Mouse (Mus musculus): ENCODE results near the gene Trpm6. TPM values are rescaled to one million over a fixed set of nuclear protein-coding genes. Genes with fewer than 3 reads are reported as not detected.
A peak's percentile ranks its signal among the peaks of the same experiment; 100 is the strongest.

The Trpm6 gene
- total and polyA plus RNA-seq, 3 experiments, result 0.05 TPM; not detected in 2

GRCm38 (mm10) chr19:18716374-18716773, 33.4 kb upstream of the Trpm6 start:
- TF ChIP-seq POLR2AphosphoS5 (IDR thresholded peaks at IDR 0.05; ENCODE audit: insufficient replicate concordance, low read depth, low read length) (no peak), CTCF (IDR thresholded peaks at IDR 0.05; ENCODE audit: low read depth, low read length) (peak; percentile 80), GATA1 (IDR thresholded peaks at IDR 0.05; ENCODE audit: borderline replicate concordance, low read length) (no peak)
- Histone ChIP-seq H3K4me1 (ENCODE audit: insufficient read depth, low read depth, low read length) (peaks cover 37% of the 10 kb centered on the region), H3K27me3 (ENCODE audit: insufficient read depth, low read length) (no peaks in the 10 kb centered on the region), H3K36me3 (replicated peaks) (peaks cover 38% of the 10 kb centered on the region), H3K9me3 (replicated peaks) (no peaks in the 10 kb centered on the region), H3K4me3 (ENCODE audit: low read depth, low read length) (no peak overlapping the region)
- DNase-seq (ENCODE audit: low spot score) (peak; percentile 26), ATAC-seq (ENCODE audit: extremely low read depth, insufficient number of reproducible peaks, low FRiP score, poor library complexity, severe bottlenecking) (no peak)

GRCm38 (mm10) chr19:18720337-18720736, 29.4 kb upstream of the Trpm6 start:
- H3K36me3 ChIP-seq (replicated peaks), result peaks cover 28% of the 10 kb centered on the region
- no peaks in the 10 kb centered on the region for H3K27me3 ChIP-seq (ENCODE audit: insufficient read depth, low read length)
- ATAC-seq (ENCODE audit: extremely low read depth, insufficient number of reproducible peaks, low FRiP score, poor library complexity, severe bottlenecking), result no peak
- no peak overlapping the region for H3K4me3 ChIP-seq (ENCODE audit: low read depth, low read length)
- DNase-seq (ENCODE audit: low spot score), result no peak
- no peaks in the 10 kb centered on the region for H3K9me3 ChIP-seq (replicated peaks)
- H3K4me1 ChIP-seq (ENCODE audit: insufficient read depth, low read depth, low read length), result peaks cover 11% of the 10 kb centered on the region
- no peak for TF ChIP-seq POLR2AphosphoS5 (IDR thresholded peaks at IDR 0.05; ENCODE audit: insufficient replicate concordance, low read depth, low read length)
- no peak for TF ChIP-seq GATA2 (IDR thresholded peaks at IDR 0.05; ENCODE audit: borderline replicate concordance, low read depth, low read length)
- TF ChIP-seq TAL1 (conservative IDR thresholded peaks at IDR 0.05; ENCODE audit: low read depth, low read length), result no peak
- TF ChIP-seq GATA1 (IDR thresholded peaks at IDR 0.05; ENCODE audit: borderline replicate concordance, low read length), result no peak

DNA sequence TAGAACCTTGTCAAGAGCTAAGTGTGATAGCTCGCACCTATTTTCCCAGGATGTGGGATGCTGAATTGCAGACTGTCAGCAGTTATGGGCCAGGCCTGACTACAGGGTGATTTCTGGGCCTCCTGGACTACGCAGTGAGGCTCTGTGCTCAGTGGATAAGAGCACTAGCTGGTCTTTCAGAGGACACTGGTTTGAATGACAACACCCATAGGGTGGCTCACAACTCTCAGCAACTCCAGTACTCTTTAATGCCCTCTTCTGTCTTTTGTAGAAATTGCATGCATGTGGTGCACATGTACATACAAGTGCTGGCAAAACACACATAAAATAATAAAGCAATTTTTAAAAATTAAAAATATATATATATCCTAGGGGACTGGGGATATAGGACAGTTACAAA, 24.6 kb upstream of the Trpm6 start:
- no peaks in the 10 kb centered on the region for H3K9me3 ChIP-seq (replicated peaks)
- no peak for DNase-seq (ENCODE audit: low spot score)
- H3K4me3 ChIP-seq (ENCODE audit: low read depth, low read length), result no peak overlapping the region
- no peak for ATAC-seq (ENCODE audit: extremely low read depth, insufficient number of reproducible peaks, low FRiP score, poor library complexity, severe bottlenecking)
- TF ChIP-seq POLR2AphosphoS5 (IDR thresholded peaks at IDR 0.05; ENCODE audit: insufficient replicate concordance, low read depth, low read length) (no peak), CTCF (IDR thresholded peaks at IDR 0.05; ENCODE audit: low read depth, low read length) (no peak), TAL1 (conservative IDR thresholded peaks at IDR 0.05; ENCODE audit: low read depth, low read length) (no peak), GATA2 (IDR thresholded peaks at IDR 0.05; ENCODE audit: borderline replicate concordance, low read depth, low read length) (no peak), GATA1 (IDR thresholded peaks at IDR 0.05; ENCODE audit: borderline replicate concordance, low read length) (no peak)
- H3K36me3 ChIP-seq (replicated peaks), result no peaks in the 10 kb centered on the region
- no peaks in the 10 kb centered on the region for H3K4me1 ChIP-seq (ENCODE audit: insufficient read depth, low read depth, low read length)
- H3K27me3 ChIP-seq (ENCODE audit: insufficient read depth, low read length), result 0 out of 2 replicates have a peak, but pooled peaks cover 4% of the 10 kb centered on the region

DNA sequence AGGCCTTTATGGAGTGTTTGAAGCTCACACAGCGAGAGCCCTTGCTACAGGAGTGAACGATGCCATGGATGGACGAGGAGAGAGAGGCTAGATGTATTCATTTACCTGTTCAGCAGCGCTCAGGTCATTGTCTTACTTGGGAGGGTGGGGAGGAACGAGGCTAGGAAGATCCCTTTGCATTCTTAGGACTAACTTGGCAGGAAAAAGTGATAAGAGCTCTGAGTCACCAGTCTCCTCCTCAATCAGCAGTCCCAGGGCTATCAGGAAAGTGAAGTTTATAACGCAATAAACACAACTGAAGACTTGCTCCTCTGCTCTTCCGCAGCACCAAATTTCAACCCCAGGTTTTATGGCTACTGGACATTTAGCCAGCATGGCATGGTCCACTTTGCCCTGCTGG, 19.5 kb upstream of the Trpm6 start:
- DNase-seq (ENCODE audit: low spot score) (no peak), ATAC-seq (ENCODE audit: extremely low read depth, insufficient number of reproducible peaks, low FRiP score, poor library complexity, severe bottlenecking) (no peak)
- no peaks in the 10 kb centered on the region for H3K4me1 ChIP-seq (ENCODE audit: insufficient read depth, low read depth, low read length)

GRCm38 (mm10) chr19:18731077-18731476, 18.7 kb upstream of the Trpm6 start:
- Histone ChIP-seq H3K27me3 (ENCODE audit: insufficient read depth, low read length) (peaks cover 11% of the 10 kb centered on the region; the same call in 1 of the 2 replicates), H3K9me3 (replicated peaks) (no peaks in the 10 kb centered on the region), H3K4me1 (ENCODE audit: insufficient read depth, low read depth, low read length) (no peaks in the 10 kb centered on the region), H3K36me3 (replicated peaks) (no peaks in the 10 kb centered on the region), H3K4me3 (ENCODE audit: low read depth, low read length) (no peak overlapping the region)
- DNase-seq (ENCODE audit: low spot score) (no peak), ATAC-seq (ENCODE audit: extremely low read depth, insufficient number of reproducible peaks, low FRiP score, poor library complexity, severe bottlenecking) (no peak)
- TF ChIP-seq TAL1 (conservative IDR thresholded peaks at IDR 0.05; ENCODE audit: low read depth, low read length) (no peak), GATA2 (IDR thresholded peaks at IDR 0.05; ENCODE audit: borderline replicate concordance, low read depth, low read length) (no peak), POLR2AphosphoS5 (IDR thresholded peaks at IDR 0.05; ENCODE audit: insufficient replicate concordance, low read depth, low read length) (no peak), CTCF (IDR thresholded peaks at IDR 0.05; ENCODE audit: low read depth, low read length) (no peak), GATA1 (IDR thresholded peaks at IDR 0.05; ENCODE audit: borderline replicate concordance, low read length) (no peak)

More for the DNA sequence above, 19.5 kb upstream of the Trpm6 start:
- no peak overlapping the region for H3K4me3 ChIP-seq (ENCODE audit: low read depth, low read length)
- no peaks in the 10 kb centered on the region for H3K9me3 ChIP-seq (replicated peaks)
- peaks cover 11% of the 10 kb centered on the region; the same call in 1 of the 2 replicates for H3K27me3 ChIP-seq (ENCODE audit: insufficient read depth, low read length)
- TF ChIP-seq GATA1 (IDR thresholded peaks at IDR 0.05; ENCODE audit: borderline replicate concordance, low read length), result no peak
- no peak for TF ChIP-seq TAL1 (conservative IDR thresholded peaks at IDR 0.05; ENCODE audit: low read depth, low read length)
- TF ChIP-seq CTCF (IDR thresholded peaks at IDR 0.05; ENCODE audit: low read depth, low read length), result no peak
- TF ChIP-seq GATA2 (IDR thresholded peaks at IDR 0.05; ENCODE audit: borderline replicate concordance, low read depth, low read length), result no peak
- TF ChIP-seq POLR2AphosphoS5 (IDR thresholded peaks at IDR 0.05; ENCODE audit: insufficient replicate concordance, low read depth, low read length), result no peak
- no peaks in the 10 kb centered on the region for H3K36me3 ChIP-seq (replicated peaks)

GRCm38 (mm10) chr19:18735901-18736300, 13.9 kb upstream of the Trpm6 start:
- Histone ChIP-seq H3K4me1 (ENCODE audit: insufficient read depth, low read depth, low read length) (peaks cover 9% of the 10 kb centered on the region), H3K9me3 (replicated peaks) (no peaks in the 10 kb centered on the region), H3K27me3 (ENCODE audit: insufficient read depth, low read length) (peaks cover 7% of the 10 kb centered on the region; the same call in 1 of the 2 replicates), H3K36me3 (replicated peaks) (no peaks in the 10 kb centered on the region), H3K4me3 (ENCODE audit: low read depth, low read length) (no peak overlapping the region)
- TF ChIP-seq GATA1 (IDR thresholded peaks at IDR 0.05; ENCODE audit: borderline replicate concordance, low read length) (no peak), GATA2 (IDR thresholded peaks at IDR 0.05; ENCODE audit: borderline replicate concordance, low read depth, low read length) (no peak), POLR2AphosphoS5 (IDR thresholded peaks at IDR 0.05; ENCODE audit: insufficient replicate concordance, low read depth, low read length) (no peak), CTCF (IDR thresholded peaks at IDR 0.05; ENCODE audit: low read depth, low read length) (no peak), TAL1 (conservative IDR thresholded peaks at IDR 0.05; ENCODE audit: low read depth, low read length) (no peak)
- ATAC-seq (ENCODE audit: extremely low read depth, insufficient number of reproducible peaks, low FRiP score, poor library complexity, severe bottlenecking) (no peak), DNase-seq (ENCODE audit: low spot score) (no peak)
